Comparison of ENCODE assay signal across 20 mouse cellular contexts in the genomic region with DNA sequence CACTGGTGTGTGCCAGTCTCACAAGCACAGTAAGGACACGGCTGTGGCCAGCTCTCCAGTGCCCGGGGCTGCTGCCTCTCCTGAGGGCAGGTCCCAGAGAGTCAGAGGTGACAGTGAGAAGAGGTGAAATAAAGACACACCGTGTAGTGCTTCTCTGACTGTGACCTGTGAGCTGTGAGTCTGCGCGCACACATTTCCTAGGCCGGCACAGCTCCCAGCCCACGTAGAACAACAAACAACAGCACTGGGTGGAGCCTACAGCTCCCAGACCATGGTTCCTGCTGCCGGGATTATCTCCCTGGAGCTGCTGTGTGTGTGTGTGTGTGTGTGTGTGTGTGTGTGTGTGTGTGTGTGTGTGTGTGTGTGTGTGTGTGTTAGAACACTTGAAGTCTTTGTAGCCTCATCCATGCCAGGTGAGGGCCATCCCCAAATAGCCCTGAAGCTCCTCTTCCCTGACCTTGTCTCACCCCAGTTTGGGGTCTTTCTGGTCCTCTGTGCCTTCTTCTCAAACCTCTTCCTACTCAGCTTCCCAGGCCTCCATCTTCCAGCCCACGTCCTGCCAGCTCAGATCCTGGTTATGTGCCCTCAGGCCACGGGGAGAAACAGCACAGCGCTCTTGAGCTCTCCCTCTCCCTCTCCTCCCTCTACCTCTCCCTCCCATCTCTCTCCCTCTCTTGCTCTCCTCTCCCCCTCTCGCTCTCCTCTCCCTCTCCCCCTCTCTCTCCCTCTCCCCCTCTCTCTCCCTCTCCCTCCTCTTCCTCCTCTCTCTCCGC. TPM values are rescaled to one million over a fixed set of nuclear protein-coding genes. Genes with fewer than 3 reads are reported as not detected.
A peak's percentile ranks its signal among the peaks of the same experiment; 100 is the strongest.
DNase-seq lines count a peak whose midpoint lies in the region; ATAC-seq and TF ChIP-seq lines count a peak whose summit lies in the region.
"Had no signal": no experiment of that assay in that cellular context is flagged by ENCODE, and none has a peak within 500 bp of the region (broad histone marks: within the 10 kb centered on the region; RNA-seq: fewer than 3 reads in every experiment).

No protein-coding gene starts in this region.

- 65% methylated on average over 13 of the region's 13 CpGs for WGBS in liver, embryonic 15.5 days (ENCODE audit: insufficient replicate concordance)
- 55% methylated on average over 13 of the region's 13 CpGs for WGBS in liver, embryonic 11.5 days
- 57% methylated on average over 13 of the region's 13 CpGs for WGBS in neural tube, embryonic 12.5 days
- WGBS in neural tube, embryonic 15.5 days, result 51% methylated on average over 13 of the region's 13 CpGs
- WGBS in embryonic facial prominence, embryonic 12.5 days, result 29% methylated on average over 13 of the region's 13 CpGs
- WGBS in stomach, postnatal 0 days, result 46% methylated on average over 13 of the region's 13 CpGs

- no peak for DNase-seq in liver, embryonic 11.5 days (ENCODE audit: low spot score)
- DNase-seq in stomach, postnatal 0 days (ENCODE audit: low spot score), result peak; percentile 33
- DNase-seq in frontal cortex, postnatal 14 days (ENCODE audit: low spot score in 2 of 2), result no peak
- DNase-seq: gastrocnemius, postnatal 10 days; heart, adult 18-20 months; kidney, adult 11 months; kidney, postnatal 14 days; lung, embryonic 14.5 days; right cerebral cortex, postnatal 25 days; thymus, postnatal 25 days had no signal

- no peaks in the 10 kb centered on the region for H3K9me3 ChIP-seq in liver, embryonic 15.5 days (replicated peaks)
- no peaks in the 10 kb centered on the region for H3K9me3 ChIP-seq in liver, embryonic 11.5 days (ENCODE audit: control insufficient read depth, low read length)
- H3K9me3 ChIP-seq in neural tube, embryonic 12.5 days, result no peaks in the 10 kb centered on the region
- no peaks in the 10 kb centered on the region for H3K9me3 ChIP-seq in neural tube, embryonic 15.5 days (replicated peaks)
- H3K9me3 ChIP-seq in embryonic facial prominence, embryonic 12.5 days, result no peaks in the 10 kb centered on the region
- H3K9me3 ChIP-seq in stomach, postnatal 0 days (ENCODE audit: control insufficient read depth, low read length), result no peaks in the 10 kb centered on the region
- H3K9me3 ChIP-seq: G1E; hindbrain, embryonic 15.5 days had no signal

- no peaks in the 10 kb centered on the region for H3K36me3 ChIP-seq in liver, embryonic 15.5 days (replicated peaks)
- no peaks in the 10 kb centered on the region for H3K36me3 ChIP-seq in liver, embryonic 11.5 days (ENCODE audit: control insufficient read depth, insufficient read depth, low read length)
- H3K36me3 ChIP-seq in neural tube, embryonic 12.5 days, result peaks cover 7% of the 10 kb centered on the region; the same call in 1 of the 2 replicates
- H3K36me3 ChIP-seq in neural tube, embryonic 15.5 days, result no peaks in the 10 kb centered on the region
- peaks cover 28% of the 10 kb centered on the region for H3K36me3 ChIP-seq in embryonic facial prominence, embryonic 12.5 days
- peaks cover 6% of the 10 kb centered on the region; the same call in 1 of the 2 replicates for H3K36me3 ChIP-seq in stomach, postnatal 0 days (ENCODE audit: control insufficient read depth, insufficient read depth, low read length)
- H3K36me3 ChIP-seq: G1E; hindbrain, embryonic 15.5 days had no signal

- H3K4me2 ChIP-seq in liver, embryonic 15.5 days, result no peak overlapping the region
- H3K4me2 ChIP-seq in liver, embryonic 11.5 days, result no peak overlapping the region
- H3K4me2 ChIP-seq in neural tube, embryonic 12.5 days (replicated peaks), result no peak overlapping the region
- no peak overlapping the region for H3K4me2 ChIP-seq in neural tube, embryonic 15.5 days
- H3K4me2 ChIP-seq in embryonic facial prominence, embryonic 12.5 days (replicated peaks), result no peak overlapping the region
- no peak overlapping the region for H3K4me2 ChIP-seq in stomach, postnatal 0 days (replicated peaks; ENCODE audit: low read depth)
- H3K4me2 ChIP-seq: hindbrain, embryonic 15.5 days; lung, embryonic 14.5 days had no signal

- no peak overlapping the region for H3K9ac ChIP-seq in liver, embryonic 15.5 days
- H3K9ac ChIP-seq in liver, embryonic 11.5 days (ENCODE audit: low read depth, low read length), result no peak overlapping the region
- H3K9ac ChIP-seq in neural tube, embryonic 12.5 days, result 0 out of 2 replicates have a peak overlapping the region, but pooled peaks have one; percentile 40
- H3K9ac ChIP-seq in neural tube, embryonic 15.5 days (replicated peaks), result no peak overlapping the region
- H3K9ac ChIP-seq in embryonic facial prominence, embryonic 12.5 days, result 0 out of 2 replicates have a peak overlapping the region, but pooled peaks have one; percentile 2
- H3K9ac ChIP-seq in stomach, postnatal 0 days (ENCODE audit: low read length), result no peak overlapping the region
- H3K9ac ChIP-seq: hindbrain, embryonic 15.5 days; lung, embryonic 14.5 days had no signal

- H3K27me3 ChIP-seq in liver, embryonic 15.5 days, result no peaks in the 10 kb centered on the region
- H3K27me3 ChIP-seq in liver, embryonic 11.5 days (replicated peaks; ENCODE audit: control insufficient read depth, insufficient read depth, low read length), result no peaks in the 10 kb centered on the region
- H3K27me3 ChIP-seq in neural tube, embryonic 12.5 days (replicated peaks), result no peaks in the 10 kb centered on the region
- H3K27me3 ChIP-seq in neural tube, embryonic 15.5 days (replicated peaks), result no peaks in the 10 kb centered on the region
- no peaks in the 10 kb centered on the region for H3K27me3 ChIP-seq in embryonic facial prominence, embryonic 12.5 days
- no peaks in the 10 kb centered on the region for H3K27me3 ChIP-seq in stomach, postnatal 0 days (ENCODE audit: control insufficient read depth, insufficient read depth, low read length)
- H3K27me3 ChIP-seq: hindbrain, embryonic 15.5 days had no signal

- H3K4me3 ChIP-seq in liver, embryonic 15.5 days (replicated peaks), result no peak overlapping the region
- no peak overlapping the region for H3K4me3 ChIP-seq in liver, embryonic 11.5 days (ENCODE audit: low read depth, low read length)
- H3K4me3 ChIP-seq in neural tube, embryonic 12.5 days, result no peak overlapping the region
- no peak overlapping the region for H3K4me3 ChIP-seq in neural tube, embryonic 15.5 days (replicated peaks)
- H3K4me3 ChIP-seq in embryonic facial prominence, embryonic 12.5 days, result no peak overlapping the region
- no peak overlapping the region for H3K4me3 ChIP-seq in stomach, postnatal 0 days (ENCODE audit: low read depth, low read length)
- H3K4me3 ChIP-seq: hindbrain, embryonic 15.5 days; myocyte had no signal

- no peaks in the 10 kb centered on the region for H3K4me1 ChIP-seq in liver, embryonic 15.5 days (replicated peaks)
- no peaks in the 10 kb centered on the region for H3K4me1 ChIP-seq in liver, embryonic 11.5 days (replicated peaks; ENCODE audit: control insufficient read depth, insufficient read depth, low read length)
- H3K4me1 ChIP-seq in neural tube, embryonic 12.5 days, result peaks cover 28% of the 10 kb centered on the region
- peaks cover 16% of the 10 kb centered on the region for H3K4me1 ChIP-seq in neural tube, embryonic 15.5 days
- H3K4me1 ChIP-seq in embryonic facial prominence, embryonic 12.5 days, result peaks cover 5% of the 10 kb centered on the region
- no peaks in the 10 kb centered on the region for H3K4me1 ChIP-seq in stomach, postnatal 0 days (replicated peaks; ENCODE audit: control insufficient read depth, insufficient read depth)

- no peak for TF ChIP-seq EP300 in stomach, postnatal 0 days (optimal IDR thresholded peaks at IDR 0.05)

- no peak overlapping the region for H3K27ac ChIP-seq in liver, embryonic 15.5 days (replicated peaks)
- H3K27ac ChIP-seq in liver, embryonic 11.5 days (ENCODE audit: low read depth, low read length), result no peak overlapping the region
- H3K27ac ChIP-seq in neural tube, embryonic 12.5 days, result no peak overlapping the region
- no peak overlapping the region for H3K27ac ChIP-seq in neural tube, embryonic 15.5 days (replicated peaks)
- no peak overlapping the region for H3K27ac ChIP-seq in embryonic facial prominence, embryonic 12.5 days
- H3K27ac ChIP-seq in stomach, postnatal 0 days (replicated peaks), result no peak overlapping the region
- H3K27ac ChIP-seq: hindbrain, embryonic 15.5 days; macrophage had no signal

- no peak for TF ChIP-seq CTCF in stomach, postnatal 0 days (IDR thresholded peaks at IDR 0.05; ENCODE audit: low read depth)

- peak; percentile 22; the same call in 1 of the 2 replicates for ATAC-seq in liver, embryonic 15.5 days (ENCODE audit: insufficient read depth)
- no peak for ATAC-seq in liver, embryonic 11.5 days (replicated peaks; ENCODE audit: low FRiP score)
- ATAC-seq in neural tube, embryonic 12.5 days (ENCODE audit: low FRiP score, low read depth), result no peak
- no peak for ATAC-seq in neural tube, embryonic 15.5 days (ENCODE audit: low FRiP score)
- ATAC-seq in embryonic facial prominence, embryonic 12.5 days (ENCODE audit: insufficient number of reproducible peaks, insufficient read depth, low FRiP score, low TSS enrichment), result no peak
- ATAC-seq in stomach, postnatal 0 days (ENCODE audit: low FRiP score, low TSS enrichment), result peak; percentile 60
- ATAC-seq: CD4-positive, CD25-positive, alpha-beta regulatory T cell, adult 4 months had no signal

RNA-seq across cellular contexts. Expression of a gene that starts 29.9 kb away (rescaled TPM):
- 0.67 and 0.85 TPM in 2 replicates for polyA plus RNA-seq in liver, embryonic 15.5 days (2015; fragmentation: Nextera tagmentation; extraction: Ambion mirVana)
- polyA plus RNA-seq in liver, embryonic 11.5 days (2014; fragmentation: Nextera tagmentation; extraction: Ambion mirVana), result 0.97 and 1.5 TPM in 2 replicates
- 5.4 and 7.2 TPM in 2 replicates for polyA plus RNA-seq in neural tube, embryonic 12.5 days (2016; fragmentation: Nextera tagmentation; extraction: Ambion mirVana)
- polyA plus RNA-seq in neural tube, embryonic 15.5 days (2015; fragmentation: Nextera tagmentation; extraction: Ambion mirVana), result 2.7 and 3.2 TPM in 2 replicates
- 11.3 and 11.7 TPM in 2 replicates for polyA plus RNA-seq in embryonic facial prominence, embryonic 12.5 days (2016; fragmentation: Nextera tagmentation; extraction: Ambion mirVana)
- 0.23 TPM in 2 replicates for polyA plus RNA-seq in stomach, postnatal 0 days (2015; fragmentation: Nextera tagmentation; extraction: Ambion mirVana)
- polyA plus RNA-seq: G1E; heart, postnatal 0 days; lung, embryonic 14.5 days; macrophage had no signal

RNA-seq across cellular contexts. Expression of a gene that starts 42.6 kb away (rescaled TPM):
- polyA plus RNA-seq in liver, embryonic 15.5 days (2015; fragmentation: Nextera tagmentation; extraction: Ambion mirVana), result 8.3 and 9.9 TPM in 2 replicates
- 16.6 and 18.8 TPM in 2 replicates for polyA plus RNA-seq in liver, embryonic 11.5 days (2014; fragmentation: Nextera tagmentation; extraction: Ambion mirVana)
- 16.6 and 18.3 TPM in 2 replicates for polyA plus RNA-seq in neural tube, embryonic 12.5 days (2016; fragmentation: Nextera tagmentation; extraction: Ambion mirVana)
- 15.2 and 20.3 TPM in 2 replicates for polyA plus RNA-seq in neural tube, embryonic 15.5 days (2015; fragmentation: Nextera tagmentation; extraction: Ambion mirVana)
- 17.7 and 18.7 TPM in 2 replicates for polyA plus RNA-seq in embryonic facial prominence, embryonic 12.5 days (2016; fragmentation: Nextera tagmentation; extraction: Ambion mirVana)
- 14.7 and 15.4 TPM in 2 replicates for polyA plus RNA-seq in stomach, postnatal 0 days (2015; fragmentation: Nextera tagmentation; extraction: Ambion mirVana)

Comparison
In these comparisons a context has a peak if more than half of its experiments do, and no peak if none do; other contexts are left out.
1. ATAC-seq: peak in liver, embryonic 15.5 days (single experiment) and stomach, postnatal 0 days (single experiment); none in liver, embryonic 11.5 days (single experiment), neural tube, embryonic 12.5 days (single experiment), neural tube, embryonic 15.5 days (single experiment) and embryonic facial prominence, embryonic 12.5 days (single experiment).
2. H3K9ac ChIP-seq: peak in neural tube, embryonic 12.5 days (single experiment) and embryonic facial prominence, embryonic 12.5 days (single experiment); none in liver, embryonic 15.5 days (single experiment), liver, embryonic 11.5 days (single experiment), neural tube, embryonic 15.5 days (single experiment) and stomach, postnatal 0 days (single experiment).